Mouse (Mus musculus): ENCODE measurements around the gene Fam126a. TPM values are rescaled to one million over a fixed set of nuclear protein-coding genes. Genes with fewer than 3 reads are reported as not detected.
"Not testable (repeated sequence)": the region's sequence is repeated elsewhere in the genome, so short reads cannot be mapped to it uniquely, and the experiment has no call there.

Fam126a gene
- total RNA-seq, 2 experiments from 2014 or later: 31.7 to 58.7 TPM

GRCm38 (mm10) chr5:23917301-23917700 lies 113.2 kb downstream of the Fam126a start:
- intact Hi-C loops (cut with DNase I): no loop called here
- DNase-seq: no peak

GRCm38 (mm10) chr5:23911556-23911955 lies 118.9 kb downstream of the Fam126a start:
- intact Hi-C loops (cut with DNase I): no loop called here
- no peak for DNase-seq

- intact Hi-C loops (cut with DNase I): no loop called here
- DNase-seq: no peak
Measured at GRCm38 (mm10) chr5:23909256-23909655, 121.2 kb downstream of the Fam126a start.

GRCm38 (mm10) chr5:23908486-23909090 lies 121.9 kb downstream of the Fam126a start:
- intact Hi-C loops (cut with DNase I): no loop called here
- DNase-seq: no peak

GRCm38 (mm10) chr5:23902221-23902620 lies 128.3 kb downstream of the Fam126a start:
- DNase-seq: no peak
- intact Hi-C loops (cut with DNase I): no loop called here

GRCm38 (mm10) chr5:23900190-23900589 lies 130.3 kb downstream of the Fam126a start:
- intact Hi-C loops (cut with DNase I): no loop called here
- no peak for DNase-seq

GRCm38 (mm10) chr5:23893864-23894771 lies 136.4 kb downstream of the Fam126a start:
- DNase-seq: peak; percentile 64 to 69
- intact Hi-C loops (cut with DNase I): loop anchor here (5.0 kb wide), 1 partner anchor 73 kb away; no protein-coding TSS in a partner anchor

- intact Hi-C loops (cut with DNase I): loop anchor here (5.0 kb wide), 1 partner anchor 74 kb away; no protein-coding TSS in a partner anchor
- no peak for DNase-seq
Measured at GRCm38 (mm10) chr5:23893156-23893863, 137.2 kb downstream of the Fam126a start.

- peak; percentile 78 for DNase-seq
- intact Hi-C loops (cut with DNase I): loop anchor here (1.0 to 5.0 kb wide), 4 partner anchors 36 to 187 kb away; no protein-coding TSS in a partner anchor
Measured at GRCm38 (mm10) chr5:23890734-23891133, 139.8 kb downstream of the Fam126a start.

- intact Hi-C loops (cut with DNase I): no loop called here
- no peak for DNase-seq
Measured at GRCm38 (mm10) chr5:23889461-23889860, 141.0 kb downstream of the Fam126a start.

GRCm38 (mm10) chr5:23887111-23887510 lies 143.4 kb downstream of the Fam126a start:
- no peak for DNase-seq
- intact Hi-C loops (cut with DNase I): no loop called here

GRCm38 (mm10) chr5:23874457-23874856 lies 156.0 kb downstream of the Fam126a start:
- intact Hi-C loops (cut with DNase I): no loop called here
- DNase-seq: peak in 1 of 2 experiments; percentile 16

GRCm38 (mm10) chr5:23872586-23872985 lies 157.9 kb downstream of the Fam126a start:
- DNase-seq: no peak
- intact Hi-C loops (cut with DNase I): no loop called here

GRCm38 (mm10) chr5:23871323-23871722 lies 159.2 kb downstream of the Fam126a start:
- intact Hi-C loops (cut with DNase I); DNase-seq: not testable (repeated sequence)

- DNase-seq: no peak
- intact Hi-C loops (cut with DNase I): no loop called here
Measured at GRCm38 (mm10) chr5:23865941-23866340, 164.5 kb downstream of the Fam126a start.

Other genes starting within 250 kb of the Fam126a start
- gene Pus7, start 247.0 kb downstream of the Fam126a start, total RNA-seq (2021): 1 to 10 TPM; 9.5 TPM
- gene Rint1, start 243.0 kb downstream of the Fam126a start, total RNA-seq (2021): 10 to 100 TPM; 12.4 to 13.7 TPM
- gene Tomm7, start 186.5 kb downstream of the Fam126a start, total RNA-seq (2021): 100 to 1,000 TPM; 105 to 107 TPM
- gene Klhl7, start 69.9 kb upstream of the Fam126a start, total RNA-seq (2021): 10 to 100 TPM; 42.1 to 51.2 TPM
- 1 to 10 TPM; 7.1 to 8.6 TPM for gene Nupl2, start 134.3 kb upstream of the Fam126a start, total RNA-seq (2021)

Data from heart, postnatal 36 days (tissue).